Mouse (Mus musculus) limb, embryonic 12.5 days (tissue): Measurements from ENCODE around the gene Bub3. TPM values are rescaled to one million over a fixed set of nuclear protein-coding genes. Genes with fewer than 3 reads are reported as not detected.

Source experiments
- ATAC-seq: fragments of 200-750 bp; cut with Nextera tagmentation; 2 replicates; pipeline ENCODE4 v1.8.0; 2017; ENCODE audit warnings: low read depth, moderate TSS enrichment; ENCODE audit not compliant: insufficient number of reproducible peaks, insufficient read depth, low FRiP score, low TSS enrichment
- H3K27ac ChIP-seq: fragments of 300-500 bp; sonication (generic); 2 replicates; pipeline ENCODE4 v1.5.1; 2016; ENCODE audit warnings: mild to moderate bottlenecking, moderate library complexity
- H3K27me3 ChIP-seq: fragments of 300-500 bp; sonication (generic); 2 replicates; pipeline ENCODE4 v1.6.1; 2016; ENCODE audit warnings: mild to moderate bottlenecking, moderate library complexity
- H3K36me3 ChIP-seq: fragments of 300-500 bp; sonication (generic); 2 replicates; pipeline ENCODE4 v1.6.1; 2016; ENCODE audit warnings: mild to moderate bottlenecking, moderate library complexity
- H3K4me1 ChIP-seq: fragments of 300-500 bp; sonication (generic); replicated peaks from 2 replicates; pipeline ENCODE4 v1.6.1; 2016
- H3K4me2 ChIP-seq: fragments of 300-500 bp; sonication (generic); 2 replicates; pipeline ENCODE4 v1.6.1; 2016; ENCODE audit warnings: mild to moderate bottlenecking, moderate library complexity
- H3K4me3 ChIP-seq: fragments of 300-500 bp; sonication (generic); replicated peaks from 2 replicates; pipeline ENCODE4 v1.5.1; 2016; ENCODE audit warnings: mild to moderate bottlenecking
- H3K9ac ChIP-seq: fragments of 300-500 bp; sonication (generic); replicated peaks from 2 replicates; pipeline ENCODE4 v1.6.1; 2016; ENCODE audit warnings: mild to moderate bottlenecking, moderate library complexity
- H3K9me3 ChIP-seq: fragments of 300-500 bp; sonication (generic); 2 replicates; pipeline ENCODE4 v1.6.1; 2016; ENCODE audit warnings: mild to moderate bottlenecking, moderate library complexity
- WGBS: fragments of 180-500 bp; shearing (Covaris S2); methylation state at CpG from one replicate; pipeline ENCODE4 v1.1.7; 2016; 5-methylcytosine and 5-hydroxymethylcytosine counted together
- polyA plus RNA-seq: library from polyadenylated mRNA; unstranded; fragments of >200 nt; fragmentation: Nextera tagmentation; extraction: Ambion mirVana; gene quantifications from 2 replicates; pipeline ENCODE4 v1.2.1, GENCODE M21; 2016

Bub3 gene
- 250 and 258 TPM in 2 replicates for polyA plus RNA-seq

- Histone ChIP-seq H3K4me3 (peak within 1 kb of the TSS; percentile 74), H3K27me3 (peaks cover 37% of the 10 kb centered on the region), H3K9me3 (no peaks in the 10 kb centered on the region), H3K27ac (peak within 1 kb of the TSS; percentile 89), H3K9ac (peak within 1 kb of the TSS; percentile 86), H3K36me3 (peaks cover 33% of the 10 kb centered on the region), H3K4me2 (peak within 1 kb of the TSS; percentile 73), H3K4me1 (peaks cover 27% of the 10 kb centered on the region)
- peak; percentile 96 for ATAC-seq
- 0% methylated on average over 44 of the region's 51 CpGs for WGBS
Measured at GRCm38 (mm10) chr7:131559986-131560696, at the start of gene Bub3. Bub3 (plus strand) TSS chr7:131560222.

GRCm38 (mm10) chr7:131539979-131540378, 20.0 kb upstream of the Bub3 start:
- Histone ChIP-seq H3K36me3 (no peaks in the 10 kb centered on the region), H3K4me3 (no peak overlapping the region), H3K9ac (no peak overlapping the region), H3K4me2 (no peak overlapping the region), H3K27ac (no peak overlapping the region), H3K9me3 (no peaks in the 10 kb centered on the region), H3K4me1 (peaks cover 31% of the 10 kb centered on the region), H3K27me3 (peaks cover 87% of the 10 kb centered on the region)
- WGBS = 0% methylated on average over 7 of the region's 7 CpGs
- peak; percentile 54; the same call in 1 of the 2 replicates for ATAC-seq

GRCm38 (mm10) chr7:131541184-131542114, 18.6 kb upstream of the Bub3 start:
- Histone ChIP-seq H3K27ac (no peak overlapping the region), H3K9ac (peak overlapping the region; percentile 24; the same call in 1 of the 2 replicates), H3K36me3 (no peaks in the 10 kb centered on the region), H3K9me3 (no peaks in the 10 kb centered on the region), H3K4me2 (peak overlapping the region; percentile 73), H3K4me3 (peak overlapping the region; percentile 42), H3K4me1 (peaks cover 31% of the 10 kb centered on the region), H3K27me3 (peaks cover 94% of the 10 kb centered on the region)
- ATAC-seq = no peak
- WGBS = 1% methylated on average over 41 of the region's 41 CpGs

GRCm38 (mm10) chr7:131542115-131542871, 17.7 kb upstream of the Bub3 start, which contains the start of gene Hmx3:
Hmx3 (plus strand) TSS chr7:131542867.
- H3K27me3 ChIP-seq = peaks cover 96% of the 10 kb centered on the region
- peak within 1 kb of the TSS; percentile 73 for H3K4me2 ChIP-seq
- under 1% methylated on average over 51 of the region's 65 CpGs for WGBS
- peak within 1 kb of the TSS; percentile 47 for H3K9ac ChIP-seq
- peaks cover 31% of the 10 kb centered on the region for H3K4me1 ChIP-seq
- H3K4me3 ChIP-seq = peak within 1 kb of the TSS; percentile 42
- no peak within 1 kb of the TSS for H3K27ac ChIP-seq
- H3K36me3 ChIP-seq = no peaks in the 10 kb centered on the region
- no peaks in the 10 kb centered on the region for H3K9me3 ChIP-seq
- peak; percentile 52; the same call in 1 of the 2 replicates for ATAC-seq

- Histone ChIP-seq H3K36me3 (no peaks in the 10 kb centered on the region), H3K4me1 (peaks cover 31% of the 10 kb centered on the region), H3K9ac (peak overlapping the region; percentile 47), H3K4me2 (peak overlapping the region; percentile 73), H3K27me3 (peaks cover 97% of the 10 kb centered on the region), H3K9me3 (no peaks in the 10 kb centered on the region), H3K27ac (no peak overlapping the region), H3K4me3 (peak overlapping the region; percentile 42)
- 0 out of 2 replicates have a peak, but pooled peaks have one; percentile 27 for ATAC-seq
- WGBS = under 1% methylated on average over 62 of the region's 71 CpGs
Measured at GRCm38 (mm10) chr7:131542872-131543622, 17.0 kb upstream of the Bub3 start.

- Histone ChIP-seq H3K27me3 (peaks cover 97% of the 10 kb centered on the region), H3K9ac (no peak overlapping the region), H3K4me1 (peaks cover 31% of the 10 kb centered on the region), H3K36me3 (no peaks in the 10 kb centered on the region), H3K4me3 (peak overlapping the region; percentile 42), H3K4me2 (peak overlapping the region; percentile 73), H3K27ac (no peak overlapping the region), H3K9me3 (no peaks in the 10 kb centered on the region)
- WGBS = under 1% methylated on average over 75 of the region's 75 CpGs
- ATAC-seq = no peak
Measured at GRCm38 (mm10) chr7:131543623-131544481, 16.2 kb upstream of the Bub3 start.

- under 1% methylated on average over 5 of the region's 5 CpGs for WGBS
- Histone ChIP-seq H3K36me3 (no peaks in the 10 kb centered on the region), H3K9ac (no peak overlapping the region), H3K4me3 (no peak overlapping the region), H3K4me1 (peaks cover 31% of the 10 kb centered on the region), H3K27ac (no peak overlapping the region), H3K4me2 (no peak overlapping the region), H3K9me3 (no peaks in the 10 kb centered on the region), H3K27me3 (peaks cover 97% of the 10 kb centered on the region)
- ATAC-seq = no peak
Measured at GRCm38 (mm10) chr7:131544871-131545270, 15.2 kb upstream of the Bub3 start.

- Histone ChIP-seq H3K4me3 (no peak overlapping the region), H3K27ac (no peak overlapping the region), H3K36me3 (no peaks in the 10 kb centered on the region), H3K9ac (no peak overlapping the region), H3K4me2 (no peak overlapping the region), H3K4me1 (peaks cover 31% of the 10 kb centered on the region), H3K27me3 (peaks cover 98% of the 10 kb centered on the region), H3K9me3 (no peaks in the 10 kb centered on the region)
- 3% methylated on average over 13 of the region's 13 CpGs for WGBS
- ATAC-seq = no peak
Measured at GRCm38 (mm10) chr7:131545701-131546385, 14.2 kb upstream of the Bub3 start.

GRCm38 (mm10) chr7:131546423-131546822, 13.6 kb upstream of the Bub3 start:
- Histone ChIP-seq H3K4me1 (peaks cover 31% of the 10 kb centered on the region), H3K9ac (no peak overlapping the region), H3K36me3 (no peaks in the 10 kb centered on the region), H3K4me2 (no peak overlapping the region), H3K4me3 (no peak overlapping the region), H3K27ac (no peak overlapping the region), H3K27me3 (peaks cover 98% of the 10 kb centered on the region), H3K9me3 (no peaks in the 10 kb centered on the region)
- no peak for ATAC-seq
- WGBS = 3% methylated on average over 2 of the region's 2 CpGs
